Mouse (Mus musculus): ENCODE measurements around the gene A4gnt. TPM values are rescaled to one million over a fixed set of nuclear protein-coding genes. Genes with fewer than 3 reads are reported as not detected.
"Not testable (repeated sequence)": the region's sequence is repeated elsewhere in the genome, so short reads cannot be mapped to it uniquely, and the experiment has no call there.

The A4gnt gene
- polyA plus RNA-seq (2021), result not detected

- ATAC-seq (no peak), DNase-seq (ENCODE audit: low read depth, low spot score) (no peak)
- in situ Hi-C loops (cut with MboI; ENCODE audit: low pct_unique_long_range_greater_than_20kb), result no loop called here
- no peak for TF ChIP-seq CTCF (IDR thresholded peaks at IDR 0.05)
- POLR2A ChIA-PET, result interaction anchor here (0.7 to 1.2 kb wide), 2 partner anchors 15 to 43 kb away, joined by 3 to 9 read pairs; no protein-coding TSS in a partner anchor
- CTCF ChIA-PET, result interaction anchor here (1.3 kb wide), 1 partner anchor 15 kb away, joined by 3 read pairs; no protein-coding TSS in a partner anchor
- no peaks in the 10 kb centered on the region for H3K27me3 ChIP-seq
Measured at GRCm38 (mm10) chr9:99612202-99612601, at the start of gene A4gnt. TSS of gene A4gnt (plus strand) at chr9:99612502.

GRCm38 (mm10) chr9:99563714-99564113 lies 48.6 kb upstream of the A4gnt start:
- in situ Hi-C loops (cut with MboI; ENCODE audit: low pct_unique_long_range_greater_than_20kb), result no loop called here

GRCm38 (mm10) chr9:99568023-99568346 lies 44.3 kb upstream of the A4gnt start:
- peak; percentile 52 for ATAC-seq
- no peaks in the 10 kb centered on the region for H3K27me3 ChIP-seq
- ChIA-PET POLR2A (no interaction called here), CTCF (no interaction called here)
- no peak for TF ChIP-seq CTCF (IDR thresholded peaks at IDR 0.05)
- no peak for DNase-seq (ENCODE audit: low read depth, low spot score)
- in situ Hi-C loops (cut with MboI; ENCODE audit: low pct_unique_long_range_greater_than_20kb), result no loop called here

More at GRCm38 (mm10) chr9:99563714-99564113, 48.6 kb upstream of the A4gnt start:
- ChIA-PET POLR2A (no interaction called here), CTCF (no interaction called here)
- ATAC-seq (no peak), DNase-seq (ENCODE audit: low read depth, low spot score) (no peak)
- H3K27me3 ChIP-seq, result no peaks in the 10 kb centered on the region
- no peak for TF ChIP-seq CTCF (IDR thresholded peaks at IDR 0.05)

DNA sequence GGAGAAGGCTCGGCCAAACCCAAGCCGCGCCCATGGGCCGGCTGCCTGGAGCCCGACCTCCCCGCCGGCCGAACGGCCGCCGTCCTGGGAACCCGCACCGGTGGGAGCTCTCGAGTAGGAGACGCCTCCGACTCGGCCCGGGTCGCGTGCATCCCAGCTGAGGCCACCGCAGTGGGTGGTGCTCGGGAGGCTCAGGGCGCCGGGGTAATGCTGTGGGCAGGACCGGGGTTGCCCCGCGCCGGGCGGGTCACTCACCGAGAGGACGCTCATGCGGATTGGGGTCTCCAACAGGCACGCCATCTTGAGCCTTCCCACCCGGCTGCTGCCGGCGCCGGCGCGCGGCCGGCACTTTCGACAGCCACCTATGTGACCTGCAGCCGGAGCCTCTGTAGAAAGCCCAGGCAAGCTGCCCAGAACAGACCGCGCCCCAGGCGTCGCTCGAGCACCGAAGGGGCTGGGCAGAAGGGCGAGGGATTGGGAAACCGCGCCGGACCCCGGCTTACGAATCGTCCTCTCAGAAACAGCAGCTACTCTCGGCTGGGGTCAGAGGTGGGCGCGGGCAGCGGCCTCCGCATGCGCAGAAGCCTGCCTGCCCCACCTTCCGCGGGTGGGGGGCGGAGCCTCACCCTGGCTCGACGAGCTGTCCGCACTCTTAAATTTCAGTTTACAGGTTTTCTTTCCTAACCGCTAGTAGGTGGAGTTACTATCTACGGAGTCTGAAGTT lies 43.8 kb upstream of the A4gnt start, which contains the start of gene Armc8:
Armc8 (minus strand) TSS at position 553 of the 724 bp plus-strand sequence.
- ATAC-seq (peak; percentile 83), DNase-seq (ENCODE audit: low read depth, low spot score) (no peak)
- H3K27me3 ChIP-seq, result no peaks in the 10 kb centered on the region
- ChIA-PET CTCF (no interaction called here), POLR2A (interaction anchor here (0.9 kb wide), 1 partner anchor 44 kb away, joined by 3 read pairs; the partner anchor contains the start of gene A4gnt)
- TF ChIP-seq CTCF (IDR thresholded peaks at IDR 0.05), result no peak
- in situ Hi-C loops (cut with MboI; ENCODE audit: low pct_unique_long_range_greater_than_20kb), result no loop called here

- no peak for DNase-seq (ENCODE audit: low read depth, low spot score)
- no peaks in the 10 kb centered on the region for H3K27me3 ChIP-seq
- POLR2A ChIA-PET, result interaction anchor here (0.9 kb wide), 1 partner anchor 43 kb away, joined by 3 read pairs; the partner anchor contains the start of gene A4gnt
- CTCF ChIA-PET, result no interaction called here
- peak; percentile 27 for ATAC-seq
- no peak for TF ChIP-seq CTCF (IDR thresholded peaks at IDR 0.05)
- in situ Hi-C loops (cut with MboI; ENCODE audit: low pct_unique_long_range_greater_than_20kb), result no loop called here
Measured at GRCm38 (mm10) chr9:99569071-99569397, 43.3 kb upstream of the A4gnt start.

- POLR2A ChIA-PET, result no interaction called here
- CTCF ChIA-PET, result interaction anchor here (1.2 to 1.3 kb wide), 2 partner anchors 12 to 86 kb away, joined by 3 read pairs; no protein-coding TSS in a partner anchor
- no peaks in the 10 kb centered on the region for H3K27me3 ChIP-seq
- DNase-seq (ENCODE audit: low read depth, low spot score), result no peak
- peak; percentile 92 for ATAC-seq
- no peak for TF ChIP-seq CTCF (IDR thresholded peaks at IDR 0.05)
- in situ Hi-C loops (cut with MboI; ENCODE audit: low pct_unique_long_range_greater_than_20kb), result no loop called here
Measured at GRCm38 (mm10) chr9:99575677-99576480, 36.4 kb upstream of the A4gnt start, which contains the start of gene Dbr1. TSS of gene Dbr1 (plus strand) at chr9:99575799.

GRCm38 (mm10) chr9:99580655-99581054 lies 31.6 kb upstream of the A4gnt start:
- POLR2A ChIA-PET, result no interaction called here
- CTCF ChIA-PET, result interaction anchor here (1.0 to 2.0 kb wide), 7 partner anchors 9 to 131 kb away, joined by 3 to 15 read pairs (median 5); no protein-coding TSS in a partner anchor
- ATAC-seq (peak; percentile 52), DNase-seq (ENCODE audit: low read depth, low spot score) (no peak)
- in situ Hi-C loops (cut with MboI; ENCODE audit: low pct_unique_long_range_greater_than_20kb), result no loop called here
- TF ChIP-seq CTCF (IDR thresholded peaks at IDR 0.05), result peak; percentile 77
- H3K27me3 ChIP-seq, result no peaks in the 10 kb centered on the region

- DNase-seq (ENCODE audit: low read depth, low spot score) (no peak), ATAC-seq (peak; percentile 84)
- peak; percentile 90 for TF ChIP-seq CTCF (IDR thresholded peaks at IDR 0.05)
- in situ Hi-C loops (cut with MboI; ENCODE audit: low pct_unique_long_range_greater_than_20kb), result loop anchor here (5.0 kb wide), 1 partner anchor 75 kb away; no protein-coding TSS in a partner anchor
- H3K27me3 ChIP-seq, result no peaks in the 10 kb centered on the region
- POLR2A ChIA-PET, result interaction anchor here (0.8 to 1.3 kb wide), 2 partner anchors 42 to 75 kb away, joined by 3 to 4 read pairs; partner anchors contain the start of gene Dzip1l
- CTCF ChIA-PET, result interaction anchor here (0.6 to 3.6 kb wide), 12 partner anchors 9 to 130 kb away, joined by 3 to 49 read pairs (median 4); no protein-coding TSS in a partner anchor
Measured at GRCm38 (mm10) chr9:99587505-99588202, 24.6 kb upstream of the A4gnt start.

DNA sequence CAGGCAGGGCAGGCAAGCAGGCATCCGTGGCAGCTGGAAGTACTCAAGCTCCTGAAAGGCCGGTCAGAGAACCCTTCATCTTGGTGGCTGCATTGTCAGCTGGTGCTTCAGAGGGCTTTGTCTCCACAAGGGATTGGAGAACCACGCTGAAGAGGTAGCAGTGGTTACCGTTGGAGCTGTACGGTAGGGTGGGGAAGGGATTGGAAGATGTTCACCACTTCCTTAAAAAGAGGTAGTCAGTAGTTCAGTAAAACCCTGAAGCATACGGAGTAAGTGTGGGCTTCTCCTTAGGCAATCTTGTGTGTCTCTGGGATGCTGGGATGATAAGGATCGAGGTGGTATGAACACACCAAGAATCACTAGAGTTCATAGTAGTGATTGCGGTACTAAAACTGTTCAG lies 21.2 kb upstream of the A4gnt start:
- ATAC-seq, result no peak
- no peaks in the 10 kb centered on the region for H3K27me3 ChIP-seq
- in situ Hi-C loops (cut with MboI; ENCODE audit: low pct_unique_long_range_greater_than_20kb), result loop anchor here (5.0 kb wide), 1 partner anchor 36 kb away; the partner anchor contains the start of gene Dzip1l
- CTCF ChIA-PET, result no interaction called here
- no peak for TF ChIP-seq CTCF (IDR thresholded peaks at IDR 0.05)
- DNase-seq (ENCODE audit: low read depth, low spot score), result no peak
- POLR2A ChIA-PET, result no interaction called here

DNA sequence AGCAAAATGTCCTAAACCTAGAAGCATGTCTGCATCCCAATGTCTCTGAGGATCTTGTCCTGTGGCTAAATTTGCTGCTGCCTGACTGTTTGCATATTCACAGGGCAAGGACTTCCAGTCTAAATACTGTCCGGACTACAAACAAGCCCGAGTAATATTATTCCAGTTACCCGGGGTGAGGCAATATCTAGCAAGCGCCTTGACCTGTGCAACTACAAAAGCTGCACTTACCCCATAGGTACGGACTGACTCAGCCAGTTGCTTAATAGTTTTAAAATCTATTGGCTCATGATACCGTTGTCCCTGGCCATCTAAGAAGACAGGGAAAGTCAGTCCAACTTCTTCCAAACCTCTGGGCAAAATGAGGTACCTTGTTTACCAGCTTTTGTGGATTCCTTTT lies 13.2 kb upstream of the A4gnt start:
- DNase-seq (ENCODE audit: low read depth, low spot score); in situ Hi-C loops (cut with MboI; ENCODE audit: low pct_unique_long_range_greater_than_20kb); H3K27me3 ChIP-seq; CTCF ChIA-PET; ATAC-seq: not testable (repeated sequence)
- POLR2A ChIA-PET, result interaction anchor here (0.9 kb wide), 1 partner anchor 14 kb away, joined by 3 read pairs; no protein-coding TSS in a partner anchor

Data from Patski (cell line).